Mouse (Mus musculus) thymus, adult 2 months (tissue): Measurements from ENCODE around the gene Hoxc9. TPM values are rescaled to one million over a fixed set of nuclear protein-coding genes. Genes with fewer than 3 reads are reported as not detected.

Experiments used
- DNase-seq: peaks from one replicate; pipeline ENCODE4 v3.0.0; 2021
- H3K27ac ChIP-seq: fragments of 200-500 bp; 2 replicates; pipeline ENCODE4 v1.5.1; 2012; ENCODE audit warnings: low read length, control low read depth; ENCODE audit not compliant: control insufficient read depth, insufficient read depth
- H3K27me3 ChIP-seq: fragments of 200-500 bp; 2 replicates; pipeline ENCODE4 v1.6.1; 2012; ENCODE audit warnings: mild to moderate bottlenecking, low read length, moderate library complexity, mixed read lengths; ENCODE audit not compliant: control insufficient read depth, insufficient read depth
- H3K36me3 ChIP-seq: fragments of 200-500 bp; 2 replicates; pipeline ENCODE4 v1.6.1; 2012; ENCODE audit warnings: mild to moderate bottlenecking, low read length, moderate library complexity; ENCODE audit not compliant: control insufficient read depth, insufficient read depth
- H3K4me1 ChIP-seq: fragments of 200-500 bp; replicated peaks from 2 replicates; pipeline ENCODE4 v1.6.1; 2012; ENCODE audit warnings: low read length; ENCODE audit not compliant: control insufficient read depth, insufficient read depth
- H3K4me3 ChIP-seq: fragments of 200-500 bp; 2 replicates; pipeline ENCODE4 v1.5.1; 2012; ENCODE audit warnings: mild to moderate bottlenecking, low read length, control low read depth, moderate library complexity; ENCODE audit not compliant: control insufficient read depth, insufficient read depth
- CTCF ChIP-seq: fragments of 200-500 bp; IDR thresholded peaks from 2 replicates; pipeline ENCODE4 v1.5.1; 2012; ENCODE audit warnings: mild to moderate bottlenecking, control low read depth, low read length, moderate library complexity, borderline replicate concordance; ENCODE audit not compliant: control insufficient read depth, poor library complexity, insufficient read depth; ENCODE audit errors: extremely low read depth
- POLR2A ChIP-seq: fragments of 200-500 bp; IDR thresholded peaks from 2 replicates; pipeline ENCODE4 v1.6.1; 2012; ENCODE audit warnings: mild to moderate bottlenecking, low read length, control low read depth, moderate library complexity; ENCODE audit not compliant: control insufficient read depth, poor library complexity, insufficient read depth; ENCODE audit errors: extremely low read depth
- WGBS: fragments of 180-500 bp; shearing (Covaris S2); methylation state at CpG from one replicate; pipeline ENCODE4 v1.1.7; 2018; 5-methylcytosine and 5-hydroxymethylcytosine counted together
- polyA plus RNA-seq: library from polyadenylated mRNA; depleted of rRNA; stranded (reverse); fragments of >200 nt; gene quantifications from 2 replicates; pipeline ENCODE4 v1.2.3, GENCODE M21; 2012

Gene Hoxc9
- polyA plus RNA-seq, 1 experiment = 0.05 TPM

GRCm38 (mm10) chr15:102983716-102984115 is 7.5 kb downstream of the Hoxc9 start:
- H3K27me3 ChIP-seq = peaks cover 20% of the 10 kb centered on the region
- H3K27ac ChIP-seq = no peak overlapping the region
- DNase-seq = no peak
- no peak for TF ChIP-seq POLR2A
- TF ChIP-seq CTCF = no peak
- H3K36me3 ChIP-seq = no peaks in the 10 kb centered on the region
- no peak overlapping the region for H3K4me3 ChIP-seq
- 19% methylated on average over 12 of the region's 12 CpGs for WGBS
- H3K4me1 ChIP-seq = no peaks in the 10 kb centered on the region

GRCm38 (mm10) chr15:102984521-102984920 is 8.3 kb downstream of the Hoxc9 start:
- no peaks in the 10 kb centered on the region for H3K4me1 ChIP-seq
- H3K4me3 ChIP-seq = no peak overlapping the region
- DNase-seq = no peak
- no peak for TF ChIP-seq POLR2A
- WGBS = 28% methylated on average over 10 of the region's 10 CpGs
- no peaks in the 10 kb centered on the region for H3K36me3 ChIP-seq
- no peak overlapping the region for H3K27ac ChIP-seq
- peaks cover 18% of the 10 kb centered on the region for H3K27me3 ChIP-seq

- Histone ChIP-seq H3K36me3 (no peaks in the 10 kb centered on the region), H3K27me3 (peaks cover 20% of the 10 kb centered on the region), H3K4me3 (no peak overlapping the region), H3K27ac (no peak overlapping the region), H3K4me1 (no peaks in the 10 kb centered on the region)
- no peak for TF ChIP-seq CTCF
- no peak for TF ChIP-seq POLR2A
- 42% methylated on average over 3 of the region's 3 CpGs for WGBS
- no peak for DNase-seq
These were observed 8.7 kb downstream of the Hoxc9 start for GRCm38 (mm10) chr15:102984925-102985324.

GRCm38 (mm10) chr15:102987124-102987833 is 11.0 kb downstream of the Hoxc9 start:
- 7% methylated on average over 21 of the region's 21 CpGs for WGBS
- TF ChIP-seq POLR2A = no peak
- TF ChIP-seq CTCF = peak; percentile 85
- DNase-seq = peak; percentile 76
- Histone ChIP-seq H3K4me3 (no peak overlapping the region), H3K27ac (no peak overlapping the region), H3K4me1 (no peaks in the 10 kb centered on the region), H3K36me3 (no peaks in the 10 kb centered on the region), H3K27me3 (peaks cover 25% of the 10 kb centered on the region)

GRCm38 (mm10) chr15:102988078-102988477 is 11.8 kb downstream of the Hoxc9 start:
- Histone ChIP-seq H3K27me3 (peaks cover 24% of the 10 kb centered on the region), H3K27ac (no peak overlapping the region), H3K4me3 (no peak overlapping the region), H3K4me1 (no peaks in the 10 kb centered on the region), H3K36me3 (no peaks in the 10 kb centered on the region)
- DNase-seq = no peak
- TF ChIP-seq CTCF = no peak
- TF ChIP-seq POLR2A = no peak
- 47% methylated on average over 5 of the region's 5 CpGs for WGBS

GRCm38 (mm10) chr15:102990461-102991397 is 14.5 kb downstream of the Hoxc9 start, which contains the start of gene Hoxc8:
Gene Hoxc8, plus strand, starts transcription at chr15:102990607.
- 7% methylated on average over 69 of the region's 69 CpGs for WGBS

More at GRCm38 (mm10) chr15:102990461-102991397, 14.5 kb downstream of the Hoxc9 start, which contains the start of gene Hoxc8:
- Histone ChIP-seq H3K27ac (no peak within 1 kb of the TSS), H3K4me1 (no peaks in the 10 kb centered on the region), H3K36me3 (no peaks in the 10 kb centered on the region), H3K4me3 (no peak within 1 kb of the TSS), H3K27me3 (peaks cover 22% of the 10 kb centered on the region)
- no peak for TF ChIP-seq CTCF
- no peak for TF ChIP-seq POLR2A
- DNase-seq = no peak
